Mouse (Mus musculus) bone marrow, adult 2 months (tissue): ENCODE measurements around the gene Acadvl.

Experiments
- CTCF ChIP-seq: fragments of 200-500 bp; IDR thresholded peaks from 2 replicates; pipeline ENCODE4 v1.5.1; 2011; ENCODE audit warnings: low read length, control low read depth; ENCODE audit not compliant: control insufficient read depth, insufficient read depth
- POLR2A ChIP-seq: fragments of 200-500 bp; IDR thresholded peaks from 2 replicates; pipeline ENCODE4 v1.6.1; 2011; ENCODE audit warnings: low read depth, mild to moderate bottlenecking, control low read depth, low read length, borderline replicate concordance; ENCODE audit not compliant: control insufficient read depth

DNA sequence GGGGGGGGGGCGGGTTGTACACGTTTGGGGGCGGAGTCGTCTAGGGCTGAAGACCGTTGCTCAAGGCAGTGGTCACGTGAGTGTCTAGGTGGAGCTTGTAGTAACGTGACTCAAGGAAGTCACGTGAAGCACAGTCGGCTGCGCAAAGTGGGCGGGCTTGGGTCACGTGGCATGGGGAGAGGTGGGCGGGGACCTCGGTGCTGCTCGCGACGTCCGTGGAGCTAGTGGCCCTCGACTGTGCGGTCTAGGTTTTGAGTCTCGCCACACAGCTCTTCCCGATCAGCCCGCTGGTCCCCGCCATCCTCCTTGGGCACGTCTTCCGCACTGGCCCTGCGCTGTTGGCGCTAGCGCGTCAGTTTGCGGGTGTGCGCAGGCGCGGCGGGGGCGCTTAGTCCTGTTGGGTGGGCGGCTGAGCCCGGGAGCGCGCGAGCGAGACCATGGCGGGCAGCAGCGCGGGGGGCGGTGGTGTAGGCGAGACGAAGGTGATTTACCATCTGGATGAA lies 14.8 kb downstream of the Acadvl start, which contains the start of gene Dvl2:
- TF ChIP-seq CTCF (no peak), POLR2A (peak; percentile 85; the same call in 1 of the 2 replicates)
